Mouse (Mus musculus): ENCODE data around the gene Herc3. TPM values are rescaled to one million over a fixed set of nuclear protein-coding genes. Genes with fewer than 3 reads are reported as not detected.

The Herc3 gene
- polyA plus RNA-seq, 2 experiments: 2.4 to 3.3 TPM

- Histone ChIP-seq H3K4me1 (replicated peaks; ENCODE audit: control insufficient read depth in 2 of 2, insufficient read depth in 2 of 2, low read length in 1 of 2) (peaks cover 0 to 4% of the 10 kb centered on the region in 2 experiments; a peak in 2 of 4 replicates), H3K36me3 (replicated peaks; ENCODE audit: control insufficient read depth, insufficient read depth, low read depth) (no peaks in the 10 kb centered on the region), H3K27me3 (ENCODE audit: control insufficient read depth, insufficient read depth, low read length) (no peaks in the 10 kb centered on the region; the same call in 1 of the 2 replicates), H3K9me3 (ENCODE audit: control insufficient read depth, low read length) (no peaks in the 10 kb centered on the region), H3K4me3 (ENCODE audit: insufficient read depth in 1 of 2, low read depth in 2 of 2, low read length in 2 of 2) (no peak overlapping the region), H3K9ac (replicated peaks) (no peak overlapping the region), H3K4me2 (ENCODE audit: low read depth) (no peak overlapping the region), H3K27ac (no peak overlapping the region)
- no peak for TF ChIP-seq CTCF (IDR thresholded peaks at IDR 0.05; ENCODE audit: low read depth)
- no peak for TF ChIP-seq EP300 (IDR thresholded peaks at IDR 0.05; ENCODE audit: low read depth)
- WGBS (ENCODE audit: insufficient replicate concordance): 52% methylated on average over 2 of the region's 2 CpGs
- DNase-seq (ENCODE audit: low read depth in 3 of 3, low spot score in 3 of 3) (no peak), ATAC-seq (ENCODE audit: insufficient read depth) (no peak)
Observed at GRCm38 (mm10) chr6:58826089-58826488, 5.2 kb upstream of the Herc3 start.

GRCm38 (mm10) chr6:58828582-58828981 lies 2.7 kb upstream of the Herc3 start:
- DNase-seq (ENCODE audit: low read depth in 3 of 3, low spot score in 3 of 3): no peak
- Histone ChIP-seq H3K9ac (replicated peaks) (no peak overlapping the region), H3K27ac (no peak overlapping the region), H3K4me1 (replicated peaks; ENCODE audit: control insufficient read depth in 2 of 2, insufficient read depth in 2 of 2, low read length in 1 of 2) (peaks cover 0 to 6% of the 10 kb centered on the region in 2 experiments; a peak in 2 of 4 replicates), H3K36me3 (replicated peaks; ENCODE audit: control insufficient read depth, insufficient read depth, low read depth) (no peaks in the 10 kb centered on the region), H3K9me3 (ENCODE audit: control insufficient read depth, low read length) (no peaks in the 10 kb centered on the region), H3K27me3 (ENCODE audit: control insufficient read depth, insufficient read depth, low read length) (no peaks in the 10 kb centered on the region; the same call in 1 of the 2 replicates), H3K4me3 (ENCODE audit: insufficient read depth in 1 of 2, low read depth in 2 of 2, low read length in 2 of 2) (no peak overlapping the region), H3K4me2 (ENCODE audit: low read depth) (no peak overlapping the region)
- WGBS (ENCODE audit: insufficient replicate concordance): 66% methylated on average over 1 of the region's 1 CpGs
- no peak for TF ChIP-seq CTCF (IDR thresholded peaks at IDR 0.05; ENCODE audit: low read depth)
- no peak for TF ChIP-seq EP300 (IDR thresholded peaks at IDR 0.05; ENCODE audit: low read depth)
- ATAC-seq (ENCODE audit: insufficient read depth): no peak

GRCm38 (mm10) chr6:58830840-58831231 lies 429 bp upstream of the Herc3 start:
- Histone ChIP-seq H3K36me3 (replicated peaks; ENCODE audit: control insufficient read depth, insufficient read depth, low read depth) (no peaks in the 10 kb centered on the region), H3K4me2 (ENCODE audit: low read depth) (peak overlapping the region; percentile 79), H3K9me3 (ENCODE audit: control insufficient read depth, low read length) (no peaks in the 10 kb centered on the region), H3K27ac (no peak overlapping the region), H3K4me1 (replicated peaks; ENCODE audit: control insufficient read depth in 2 of 2, insufficient read depth in 2 of 2, low read length in 1 of 2) (peaks cover 0 to 6% of the 10 kb centered on the region in 2 experiments; a peak in 2 of 4 replicates), H3K9ac (replicated peaks) (no peak overlapping the region), H3K27me3 (ENCODE audit: control insufficient read depth, insufficient read depth, low read length) (no peaks in the 10 kb centered on the region; the same call in 1 of the 2 replicates), H3K4me3 (ENCODE audit: insufficient read depth in 1 of 2, low read depth in 2 of 2, low read length in 2 of 2) (peak overlapping the region; percentile 70 to 77)
- DNase-seq (ENCODE audit: low read depth in 3 of 3, low spot score in 3 of 3) (no peak), ATAC-seq (ENCODE audit: insufficient read depth) (no peak)
- TF ChIP-seq CTCF (IDR thresholded peaks at IDR 0.05; ENCODE audit: low read depth) (no peak), EP300 (IDR thresholded peaks at IDR 0.05; ENCODE audit: low read depth) (no peak)
- 16% methylated on average over 7 of the region's 7 CpGs for WGBS (ENCODE audit: insufficient replicate concordance)

GRCm38 (mm10) chr6:58832591-58833018 lies 1.3 kb downstream of the Herc3 start:
- Histone ChIP-seq H3K36me3 (replicated peaks; ENCODE audit: control insufficient read depth, insufficient read depth, low read depth) (no peaks in the 10 kb centered on the region), H3K4me3 (ENCODE audit: insufficient read depth in 1 of 2, low read depth in 2 of 2, low read length in 2 of 2) (peak overlapping the region in 1 of 2 experiments; percentile 77; a peak in 1 of 4 replicates), H3K9me3 (ENCODE audit: control insufficient read depth, low read length) (no peaks in the 10 kb centered on the region), H3K27ac (no peak overlapping the region), H3K27me3 (ENCODE audit: control insufficient read depth, insufficient read depth, low read length) (no peaks in the 10 kb centered on the region; the same call in 1 of the 2 replicates), H3K9ac (replicated peaks) (no peak overlapping the region), H3K4me1 (replicated peaks; ENCODE audit: control insufficient read depth in 2 of 2, insufficient read depth in 2 of 2, low read length in 1 of 2) (peaks cover 0 to 6% of the 10 kb centered on the region in 2 experiments; a peak in 2 of 4 replicates), H3K4me2 (ENCODE audit: low read depth) (peak overlapping the region; percentile 79)
- no peak for TF ChIP-seq EP300 (IDR thresholded peaks at IDR 0.05; ENCODE audit: low read depth)
- no peak for TF ChIP-seq CTCF (IDR thresholded peaks at IDR 0.05; ENCODE audit: low read depth)
- 38% methylated on average over 7 of the region's 7 CpGs for WGBS (ENCODE audit: insufficient replicate concordance)
- ATAC-seq (ENCODE audit: insufficient read depth) (no peak), DNase-seq (ENCODE audit: low read depth in 3 of 3, low spot score in 3 of 3) (no peak)

GRCm38 (mm10) chr6:58834470-58834869 lies 3.2 kb downstream of the Herc3 start:
- Histone ChIP-seq H3K9me3 (ENCODE audit: control insufficient read depth, low read length) (no peaks in the 10 kb centered on the region), H3K27me3 (ENCODE audit: control insufficient read depth, insufficient read depth, low read length) (no peaks in the 10 kb centered on the region; the same call in 1 of the 2 replicates), H3K4me1 (replicated peaks; ENCODE audit: control insufficient read depth in 2 of 2, insufficient read depth in 2 of 2, low read length in 1 of 2) (peaks cover 0 to 6% of the 10 kb centered on the region in 2 experiments; a peak in 2 of 4 replicates), H3K4me2 (ENCODE audit: low read depth) (no peak overlapping the region), H3K9ac (replicated peaks) (no peak overlapping the region), H3K27ac (no peak overlapping the region), H3K36me3 (replicated peaks; ENCODE audit: control insufficient read depth, insufficient read depth, low read depth) (no peaks in the 10 kb centered on the region), H3K4me3 (ENCODE audit: insufficient read depth in 1 of 2, low read depth in 2 of 2, low read length in 2 of 2) (no peak overlapping the region)
- TF ChIP-seq EP300 (IDR thresholded peaks at IDR 0.05; ENCODE audit: low read depth): no peak
- TF ChIP-seq CTCF (IDR thresholded peaks at IDR 0.05; ENCODE audit: low read depth): no peak
- ATAC-seq (ENCODE audit: insufficient read depth): no peak
- 66% methylated on average over 7 of the region's 7 CpGs for WGBS (ENCODE audit: insufficient replicate concordance)
- no peak for DNase-seq (ENCODE audit: low read depth in 3 of 3, low spot score in 3 of 3)

Measured in liver, embryonic 14.5 days (tissue).